Mouse (Mus musculus): ENCODE results near the gene Syne1.

Gene Syne1

GRCm38 (mm10) chr10:5551382-5551781 is at the start of gene Syne1:
Gene Syne1, minus strand, starts transcription at chr10:5551482.
- DNase-seq (ENCODE audit: low read depth) = no peak

GRCm38 (mm10) chr10:5600123-5600522 is 48.8 kb upstream of the Syne1 start:
- peak; percentile 55 for DNase-seq (ENCODE audit: low read depth)

- DNase-seq (ENCODE audit: low read depth) = no peak
These were observed 45.3 kb upstream of the Syne1 start for GRCm38 (mm10) chr10:5596559-5596958.

GRCm38 (mm10) chr10:5594457-5594856 is 43.2 kb upstream of the Syne1 start:
- no peak for DNase-seq (ENCODE audit: low read depth)

- DNase-seq (ENCODE audit: low read depth) = no peak
These were observed 42.2 kb upstream of the Syne1 start, which contains the start of gene Myct1 for GRCm38 (mm10) chr10:5593464-5593863. Gene Myct1, plus strand, starts transcription at chr10:5593775.

- no peak for DNase-seq (ENCODE audit: low read depth)
These were observed 40.7 kb upstream of the Syne1 start for GRCm38 (mm10) chr10:5591996-5592395.

GRCm38 (mm10) chr10:5591061-5591460 is 39.8 kb upstream of the Syne1 start:
- no peak for DNase-seq (ENCODE audit: low read depth)

GRCm38 (mm10) chr10:5573328-5573727 is 22.0 kb upstream of the Syne1 start:
- DNase-seq (ENCODE audit: low read depth) = no peak

- no peak for DNase-seq (ENCODE audit: low read depth)
These were observed 20.1 kb upstream of the Syne1 start for GRCm38 (mm10) chr10:5571332-5571731.

- DNase-seq (ENCODE audit: low read depth) = no peak
These were observed 18.8 kb upstream of the Syne1 start for GRCm38 (mm10) chr10:5570059-5570458.

- DNase-seq (ENCODE audit: low read depth) = no peak
These were observed 17.7 kb upstream of the Syne1 start for GRCm38 (mm10) chr10:5568991-5569390.

- no peak for DNase-seq (ENCODE audit: low read depth)
These were observed 10.4 kb upstream of the Syne1 start for GRCm38 (mm10) chr10:5561706-5562105.

GRCm38 (mm10) chr10:5560526-5560925 is 9.2 kb upstream of the Syne1 start:
- no peak for DNase-seq (ENCODE audit: low read depth)

- DNase-seq (ENCODE audit: low read depth) = no peak
These were observed 7.5 kb upstream of the Syne1 start for GRCm38 (mm10) chr10:5558808-5559207.

GRCm38 (mm10) chr10:5554941-5555340 is 3.7 kb upstream of the Syne1 start:
- no peak for DNase-seq (ENCODE audit: low read depth)

GRCm38 (mm10) chr10:5550168-5551021 is 887 bp downstream of the Syne1 start:
- DNase-seq (ENCODE audit: low read depth) = no peak

GRCm38 (mm10) chr10:5549871-5550167 is 1.5 kb downstream of the Syne1 start:
- no peak for DNase-seq (ENCODE audit: low read depth)

- DNase-seq (ENCODE audit: low read depth) = no peak
These were observed 2.6 kb downstream of the Syne1 start for GRCm38 (mm10) chr10:5548651-5549050.

GRCm38 (mm10) chr10:5547769-5548168 is 3.5 kb downstream of the Syne1 start:
- no peak for DNase-seq (ENCODE audit: low read depth)

GRCm38 (mm10) chr10:5546428-5546827 is 4.9 kb downstream of the Syne1 start:
- DNase-seq (ENCODE audit: low read depth) = no peak

GRCm38 (mm10) chr10:5528284-5528683 is 23.0 kb downstream of the Syne1 start:
- no peak for DNase-seq (ENCODE audit: low read depth)

GRCm38 (mm10) chr10:5527634-5528033 is 23.6 kb downstream of the Syne1 start:
- DNase-seq (ENCODE audit: low read depth) = no peak

- no peak for DNase-seq (ENCODE audit: low read depth)
These were observed 28.4 kb downstream of the Syne1 start for GRCm38 (mm10) chr10:5522904-5523303.

- DNase-seq (ENCODE audit: low read depth) = no peak
These were observed 29.0 kb downstream of the Syne1 start for GRCm38 (mm10) chr10:5522276-5522675.
